Mouse (Mus musculus): Measurements from ENCODE around the gene Bmper. TPM values are rescaled to one million over a fixed set of nuclear protein-coding genes. Genes with fewer than 3 reads are reported as not detected.

Bmper gene
- total RNA-seq, 2 experiments from 2014 or later: 1.0 to 2.2 TPM

GRCm38 (mm10) chr9:23363540-23363939 lies 140.7 kb downstream of the Bmper start:
- no peak for DNase-seq (ENCODE audit: low spot score in 2 of 2)

DNA sequence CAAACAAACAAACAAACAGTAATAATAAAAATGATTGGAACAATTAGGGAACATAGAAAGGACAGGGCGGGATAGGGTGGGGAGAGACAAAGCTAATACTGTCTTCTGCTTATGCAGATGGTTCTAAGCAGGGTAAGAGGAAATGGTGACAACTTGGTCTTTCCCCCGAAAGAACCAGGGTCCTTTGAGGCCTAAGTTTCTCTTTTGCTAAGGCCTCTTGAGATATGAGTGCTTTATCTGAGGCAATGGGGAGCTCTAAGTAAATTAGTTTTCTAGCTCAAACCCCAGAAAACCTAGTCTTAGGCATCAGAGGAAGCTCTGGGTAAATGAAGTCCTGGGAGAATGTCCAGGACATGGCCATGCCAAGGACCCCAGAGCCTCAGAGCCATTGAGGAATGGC lies 141.2 kb downstream of the Bmper start:
- no peak for DNase-seq (ENCODE audit: low spot score in 2 of 2)

DNA sequence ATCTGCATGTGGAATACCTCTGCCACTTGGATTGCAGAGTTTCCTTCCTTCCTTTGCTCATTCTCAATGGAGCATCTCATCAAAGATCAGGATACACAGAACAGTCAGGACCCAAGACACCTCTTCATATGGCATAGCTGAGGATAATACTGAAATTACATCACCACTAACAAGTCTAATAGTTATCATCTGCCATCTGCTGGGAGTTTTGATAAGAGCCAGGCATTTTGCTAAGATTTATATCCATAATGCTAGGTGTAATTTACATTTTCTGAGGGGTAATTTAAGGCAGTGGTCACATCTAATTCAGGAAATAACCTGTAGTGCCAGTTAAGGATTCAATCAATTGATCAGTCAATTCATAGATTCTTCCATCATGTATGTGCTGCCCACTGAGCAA lies 145.2 kb downstream of the Bmper start:
- no peak for DNase-seq (ENCODE audit: low spot score in 2 of 2)

- no peak for DNase-seq (ENCODE audit: low spot score in 2 of 2)
Observed at GRCm38 (mm10) chr9:23374789-23375460, 152.0 kb downstream of the Bmper start.

DNA sequence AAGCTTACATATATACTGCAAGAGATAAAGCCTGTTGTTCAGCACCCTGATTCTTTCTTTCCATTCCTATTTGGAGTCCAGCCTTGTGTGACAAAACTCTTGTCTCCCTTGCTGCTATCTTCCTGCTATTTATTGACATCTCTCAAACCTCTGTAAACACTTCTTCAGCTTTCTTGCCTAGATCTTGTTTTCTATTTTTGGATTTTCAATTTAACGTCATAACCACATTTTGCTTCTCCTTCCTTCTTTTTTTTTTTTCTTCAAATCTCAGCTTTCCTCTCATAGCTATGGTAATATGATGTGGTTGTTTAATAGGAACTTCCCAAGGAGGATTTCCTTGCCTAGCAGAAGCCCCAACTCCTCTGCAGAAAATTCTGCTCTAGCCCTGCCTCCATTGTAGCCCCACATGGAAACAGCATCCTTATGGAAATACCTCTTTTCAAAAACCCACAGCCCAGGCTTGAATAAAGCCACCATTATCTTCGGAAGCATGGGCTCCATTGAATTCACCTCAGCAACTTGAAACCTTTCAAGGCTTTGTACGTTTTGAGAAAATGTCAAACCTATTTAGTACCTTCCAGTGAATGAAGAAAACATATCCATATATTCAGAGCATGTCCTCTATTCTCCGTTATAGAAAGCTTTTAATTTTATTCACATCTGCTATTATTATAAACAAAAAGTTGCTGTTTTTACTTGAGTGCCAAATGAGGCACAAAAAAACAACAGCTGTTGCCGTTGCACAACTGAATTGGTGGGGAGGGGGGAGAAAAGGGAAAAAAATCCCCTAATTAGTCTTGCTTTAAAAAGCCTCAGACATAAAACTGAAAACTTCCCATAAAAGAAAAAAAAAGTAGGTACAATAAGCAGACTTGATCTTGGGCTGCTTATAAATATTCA lies 155.2 kb downstream of the Bmper start:
- no peak for DNase-seq (ENCODE audit: low spot score in 2 of 2)

DNA sequence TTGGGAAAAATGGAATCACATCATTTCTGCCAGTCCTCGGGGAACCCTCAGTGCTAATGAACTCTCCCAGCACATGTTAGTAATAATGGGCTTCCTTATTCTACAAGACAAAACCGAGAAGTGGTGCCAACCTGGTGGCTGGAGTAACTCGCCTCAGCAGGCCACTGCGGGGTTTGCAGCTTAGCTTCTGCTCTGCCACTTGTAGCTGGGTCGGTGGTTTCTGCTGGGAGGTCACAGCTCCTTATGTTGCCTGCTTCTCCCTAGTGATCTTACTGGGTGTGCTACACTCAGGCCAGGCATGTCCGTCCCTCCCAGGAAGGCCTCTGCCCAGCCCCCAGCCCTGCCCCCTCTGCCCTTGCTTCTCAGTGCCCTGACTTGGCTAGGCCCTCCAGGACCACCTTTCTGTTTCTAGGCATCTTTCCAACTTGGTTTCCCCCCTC lies 155.9 kb downstream of the Bmper start:
- no peak for DNase-seq (ENCODE audit: low spot score in 2 of 2)

DNA sequence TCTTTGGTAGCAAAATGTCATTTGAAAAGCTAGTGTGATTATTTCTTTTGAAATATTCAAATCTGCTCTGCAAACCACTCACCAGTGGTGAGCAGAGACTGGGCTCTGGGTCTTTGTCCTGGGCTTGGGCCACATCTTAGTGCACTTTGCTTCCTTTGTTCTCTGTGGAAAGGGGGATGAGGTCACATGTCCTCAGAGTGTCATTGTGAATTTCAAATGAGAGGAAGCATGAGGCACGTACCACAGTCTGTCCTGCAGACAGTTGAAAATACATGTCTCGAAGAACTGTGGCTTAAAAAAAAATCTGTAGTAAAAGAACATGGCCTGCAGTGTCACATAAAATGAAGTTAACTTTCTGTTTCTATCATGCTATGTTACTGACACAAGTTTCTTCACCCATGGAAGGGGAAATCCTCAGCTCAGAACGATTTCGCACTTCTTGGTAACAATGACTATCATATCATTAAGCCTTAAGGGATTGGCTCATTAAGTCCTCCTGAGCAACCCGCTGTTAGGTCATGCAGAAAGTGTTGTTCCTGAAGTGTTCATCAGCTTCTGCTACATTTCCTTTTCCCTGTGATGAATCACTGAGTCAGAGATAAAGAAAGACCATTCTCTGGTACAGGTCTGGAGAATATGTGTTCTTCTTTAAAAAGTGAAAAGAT lies 157.4 kb downstream of the Bmper start:
- DNase-seq (ENCODE audit: low spot score in 2 of 2): no peak

DNA sequence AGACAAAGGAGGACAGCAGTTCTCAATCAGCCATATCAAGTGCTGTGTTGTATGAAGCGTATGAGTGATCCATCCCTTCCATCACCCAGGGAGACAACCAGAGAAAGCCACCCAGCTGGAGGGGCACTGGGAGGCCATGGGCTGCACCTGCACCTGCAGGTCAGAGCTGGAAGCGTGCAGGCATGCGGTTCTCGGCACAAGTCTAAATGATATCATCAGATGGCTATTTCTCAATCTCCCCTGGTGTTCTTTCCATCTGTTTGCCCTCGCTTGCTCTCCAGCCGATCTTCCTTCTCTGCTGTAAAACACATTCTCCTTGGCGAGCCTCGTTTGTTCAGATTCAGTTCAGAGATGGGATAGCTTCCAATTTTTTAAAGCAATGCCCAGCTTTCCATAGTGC lies 160.4 kb downstream of the Bmper start:
- no peak for DNase-seq (ENCODE audit: low spot score in 2 of 2)

GRCm38 (mm10) chr9:23383837-23384236 lies 161.0 kb downstream of the Bmper start:
- no peak for DNase-seq (ENCODE audit: low spot score in 2 of 2)

DNA sequence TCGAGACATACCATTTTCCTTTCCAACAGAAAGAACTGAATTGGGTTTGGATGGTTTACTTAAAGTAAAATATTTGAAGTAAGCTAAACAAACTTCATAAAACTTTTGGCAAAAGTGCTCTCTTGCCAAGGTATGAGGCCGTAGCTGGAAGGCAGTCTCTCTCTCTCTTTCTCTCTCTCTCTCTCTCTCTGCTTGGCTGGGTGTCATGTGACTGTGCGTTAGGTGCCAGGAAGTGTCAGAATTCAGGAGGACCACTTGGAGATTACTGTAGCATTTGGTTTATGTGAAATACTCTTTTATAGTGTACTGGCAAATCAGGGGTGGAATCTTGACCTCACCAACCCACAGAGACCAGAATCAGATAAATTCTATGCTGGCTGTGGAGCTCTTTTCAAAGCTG lies 162.0 kb downstream of the Bmper start:
- DNase-seq (ENCODE audit: low spot score in 2 of 2): no peak

DNA sequence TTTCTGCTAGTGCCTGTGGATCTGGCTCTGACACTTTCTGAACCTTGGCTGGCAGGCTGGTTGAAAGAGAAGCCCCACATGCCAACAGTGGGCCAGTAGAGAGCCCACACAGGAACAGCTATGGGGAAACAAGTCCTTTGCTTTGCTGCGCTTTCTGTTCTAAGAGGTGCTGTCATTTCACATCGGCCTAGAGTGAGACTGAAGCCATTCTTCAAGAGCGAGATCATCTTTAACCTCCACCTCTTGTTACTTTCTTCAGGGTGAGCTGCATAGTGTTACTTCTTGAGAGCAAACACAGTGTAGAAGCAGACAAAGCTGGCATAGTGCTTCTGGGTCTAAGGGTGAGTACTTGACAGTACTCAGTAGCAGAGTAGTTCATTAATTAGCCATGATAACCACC lies 163.3 kb downstream of the Bmper start:
- DNase-seq (ENCODE audit: low spot score in 2 of 2): no peak

- DNase-seq (ENCODE audit: low spot score in 2 of 2): no peak
Observed at GRCm38 (mm10) chr9:23390118-23390517, 167.2 kb downstream of the Bmper start.

DNA sequence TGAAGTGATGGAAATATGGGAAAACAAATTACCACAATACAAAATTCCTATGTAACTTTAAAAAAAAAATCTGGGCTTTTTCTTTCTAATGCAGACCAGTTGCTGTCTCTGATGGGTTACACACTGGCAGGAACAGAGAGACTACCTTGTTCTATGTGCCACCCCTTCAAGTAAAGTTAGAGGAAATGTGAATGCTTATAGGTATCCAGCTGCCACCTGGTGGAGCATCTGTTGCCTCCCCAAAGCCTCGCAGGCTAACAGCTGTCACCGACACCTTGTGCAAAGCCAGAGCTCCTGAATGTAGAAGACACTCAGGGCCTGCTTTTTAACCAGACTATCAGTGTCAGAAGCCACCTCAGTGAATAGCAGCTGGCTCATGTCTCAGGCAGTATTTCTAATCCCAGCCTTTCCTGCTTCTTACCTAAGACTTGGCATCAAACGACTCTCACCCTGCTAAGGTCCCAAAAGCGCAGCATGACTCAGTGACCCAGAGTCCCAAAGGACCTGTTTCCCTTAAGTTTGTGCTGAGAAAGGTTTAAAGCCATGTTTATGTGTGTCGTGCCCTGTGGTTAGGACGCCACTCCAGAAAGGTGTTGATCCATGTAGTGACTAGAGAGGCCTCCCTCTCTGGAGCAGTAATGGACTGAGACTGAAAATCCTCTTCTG lies 171.9 kb downstream of the Bmper start:
- DNase-seq (ENCODE audit: low spot score in 2 of 2): no peak

DNA sequence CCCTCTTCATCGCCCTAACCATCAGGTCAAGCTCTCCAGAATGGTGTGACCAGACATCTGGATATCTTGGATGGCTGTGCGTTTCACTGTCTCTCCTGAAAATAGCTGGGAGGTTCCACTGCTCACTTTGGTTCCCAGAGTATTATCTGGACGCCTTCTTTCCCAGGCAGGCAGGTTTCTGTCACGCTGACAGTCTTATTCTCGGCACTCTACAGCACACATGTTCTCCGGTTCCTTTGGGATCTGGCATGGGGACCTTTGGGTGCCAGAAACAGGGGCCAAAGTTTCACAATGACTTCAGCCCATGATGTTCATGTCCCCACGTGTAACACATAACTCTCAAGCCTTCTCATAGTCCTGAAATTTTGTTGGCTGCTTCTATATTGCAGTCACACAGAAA lies 173.3 kb downstream of the Bmper start:
- no peak for DNase-seq (ENCODE audit: low spot score in 2 of 2)

- DNase-seq (ENCODE audit: low spot score in 2 of 2): no peak
Observed at GRCm38 (mm10) chr9:23397876-23398275, 175.0 kb downstream of the Bmper start.

DNA sequence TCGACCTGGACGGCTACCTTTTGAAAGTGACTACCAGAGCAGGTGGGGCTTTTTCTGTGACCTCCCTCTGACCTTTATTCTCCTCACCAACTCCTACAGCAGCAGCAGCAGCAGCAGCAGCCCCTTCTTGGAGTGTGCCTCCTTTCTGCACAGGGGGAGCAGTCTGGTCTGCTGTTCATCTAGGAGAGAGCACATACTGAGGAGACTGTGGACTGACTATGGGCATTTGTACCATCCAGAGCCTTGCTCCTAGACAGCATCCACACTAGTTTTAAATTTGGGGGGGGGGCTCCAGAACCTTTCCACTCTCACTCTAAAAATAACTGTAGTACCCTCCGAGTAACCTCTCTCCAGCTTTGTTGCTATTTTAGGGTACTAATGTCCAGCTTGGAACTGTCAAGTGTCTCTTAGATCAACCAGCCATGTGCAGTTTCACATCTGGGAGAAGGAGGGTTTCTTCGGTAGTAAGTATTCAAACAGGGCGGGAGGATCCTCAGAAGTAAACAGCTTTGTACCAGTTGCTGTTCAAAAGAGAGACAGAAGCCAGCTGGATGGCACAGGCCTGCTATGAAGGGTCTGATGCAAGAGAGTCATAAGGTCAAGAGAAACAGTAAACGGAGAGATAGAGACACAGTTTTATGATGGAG lies 176.9 kb downstream of the Bmper start:
- DNase-seq (ENCODE audit: low spot score in 2 of 2): no peak

DNA sequence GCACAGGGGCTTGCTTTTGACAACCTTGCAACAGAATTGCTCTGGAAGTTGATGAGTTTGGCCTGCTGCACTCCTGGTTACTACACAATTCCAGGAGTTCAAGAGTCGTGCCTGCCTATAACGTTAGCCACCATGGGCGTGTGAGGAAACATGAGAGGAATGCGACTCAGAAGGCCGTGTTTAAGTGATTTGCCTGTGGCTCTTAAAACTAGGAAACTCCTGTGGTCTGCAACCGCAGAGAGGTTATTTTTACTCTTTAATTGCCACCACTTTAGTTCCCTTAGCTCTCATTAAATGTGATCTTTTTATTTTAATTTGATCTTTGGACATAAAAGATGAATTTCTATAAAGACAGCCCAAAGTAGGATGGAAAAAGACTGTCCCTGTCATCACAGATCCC lies 184.5 kb downstream of the Bmper start:
- DNase-seq (ENCODE audit: low spot score in 2 of 2): no peak

GRCm38 (mm10) chr9:23407935-23408781 lies 185.3 kb downstream of the Bmper start:
- no peak for DNase-seq (ENCODE audit: low spot score in 2 of 2)

DNA sequence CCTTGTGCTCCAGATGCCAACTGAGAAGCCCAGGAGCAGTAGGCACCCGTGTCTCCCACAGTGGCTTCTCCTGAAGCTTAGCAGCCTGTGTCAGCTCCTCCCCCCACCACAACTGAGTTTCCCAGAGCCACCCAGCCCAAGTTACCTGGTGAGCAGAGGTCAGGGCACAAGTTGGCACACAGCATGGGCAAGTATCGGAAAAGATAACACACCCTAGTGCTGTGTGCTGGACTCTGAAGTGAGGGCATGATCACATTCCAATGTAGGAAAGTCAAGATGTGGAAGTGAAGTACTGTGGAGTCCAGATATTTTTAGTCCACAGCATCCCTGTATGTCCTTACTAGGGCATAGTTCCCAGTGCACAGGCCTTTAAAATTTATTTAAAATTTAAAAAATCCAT lies 187.7 kb downstream of the Bmper start:
- DNase-seq (ENCODE audit: low spot score in 2 of 2): no peak

DNA sequence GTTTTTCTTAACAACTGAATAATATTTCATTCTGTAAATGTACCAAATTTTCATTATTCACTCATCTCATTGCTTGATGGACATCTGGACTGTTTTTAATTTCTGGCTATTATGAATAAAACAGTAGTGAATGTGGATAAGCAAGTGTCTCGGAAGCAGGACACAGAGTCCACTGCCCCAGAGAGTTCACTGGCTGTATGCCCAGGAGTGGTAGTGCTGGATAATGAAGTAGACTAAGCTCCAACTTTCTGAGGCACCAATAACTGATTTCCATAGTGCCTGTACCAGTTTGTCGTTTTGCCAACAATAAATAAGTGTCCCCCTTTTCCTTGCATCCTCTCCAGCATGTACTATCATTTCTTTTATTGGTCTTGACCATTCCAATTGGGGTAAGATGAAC lies 190.1 kb downstream of the Bmper start:
- no peak for DNase-seq (ENCODE audit: low spot score in 2 of 2)
